Mouse (Mus musculus): Measurements from ENCODE around the gene Gtf3c5. TPM values are rescaled to one million over a fixed set of nuclear protein-coding genes. Genes with fewer than 3 reads are reported as not detected.

Gtf3c5 gene
- polyA plus RNA-seq, 1 experiment, result 29.0 TPM

- no peak for TF ChIP-seq CTCF (IDR thresholded peaks at IDR 0.05; ENCODE audit: low read depth, low read length)
- no peak for TF ChIP-seq POLR2A (IDR thresholded peaks at IDR 0.05; ENCODE audit: insufficient read depth, low read length)
- TF ChIP-seq EP300 (IDR thresholded peaks at IDR 0.05; ENCODE audit: insufficient read depth, low read depth, low read length), result no peak
- Histone ChIP-seq H3K4me1 (ENCODE audit: control insufficient read depth, insufficient read depth, low read length) (peaks cover 7% of the 10 kb centered on the region), H3K4me3 (ENCODE audit: low read depth, low read length) (no peak overlapping the region), H3K9ac (ENCODE audit: low read depth, poor library complexity, severe bottlenecking) (no peak overlapping the region), H3K9me3 (replicated peaks; ENCODE audit: control insufficient read depth, insufficient read depth, low read length, poor library complexity, severe bottlenecking) (no peaks in the 10 kb centered on the region), H3K27me3 (ENCODE audit: control insufficient read depth, insufficient read depth, low read length, poor library complexity, severe bottlenecking) (no peaks in the 10 kb centered on the region), H3K36me3 (ENCODE audit: control insufficient read depth, insufficient read depth, low read length, poor library complexity, severe bottlenecking) (no peaks in the 10 kb centered on the region), H3K27ac (ENCODE audit: insufficient read depth, low read length) (no peak overlapping the region)
Observed at GRCm38 (mm10) chr2:28522166-28522565, 61.4 kb downstream of the Gtf3c5 start.

- Histone ChIP-seq H3K9ac (ENCODE audit: low read depth, poor library complexity, severe bottlenecking) (no peak overlapping the region), H3K36me3 (ENCODE audit: control insufficient read depth, insufficient read depth, low read length, poor library complexity, severe bottlenecking) (no peaks in the 10 kb centered on the region), H3K27me3 (ENCODE audit: control insufficient read depth, insufficient read depth, low read length, poor library complexity, severe bottlenecking) (no peaks in the 10 kb centered on the region), H3K4me3 (ENCODE audit: low read depth, low read length) (no peak overlapping the region), H3K9me3 (replicated peaks; ENCODE audit: control insufficient read depth, insufficient read depth, low read length, poor library complexity, severe bottlenecking) (no peaks in the 10 kb centered on the region), H3K27ac (ENCODE audit: insufficient read depth, low read length) (no peak overlapping the region), H3K4me1 (ENCODE audit: control insufficient read depth, insufficient read depth, low read length) (peaks cover 7% of the 10 kb centered on the region)
- TF ChIP-seq CTCF (IDR thresholded peaks at IDR 0.05; ENCODE audit: low read depth, low read length) (no peak), EP300 (IDR thresholded peaks at IDR 0.05; ENCODE audit: insufficient read depth, low read depth, low read length) (no peak), POLR2A (IDR thresholded peaks at IDR 0.05; ENCODE audit: insufficient read depth, low read length) (no peak)
Observed at GRCm38 (mm10) chr2:28521571-28522151, 61.9 kb downstream of the Gtf3c5 start.

- H3K4me3 ChIP-seq (ENCODE audit: low read depth, low read length), result no peak overlapping the region
- no peak for TF ChIP-seq EP300 (IDR thresholded peaks at IDR 0.05; ENCODE audit: insufficient read depth, low read depth, low read length)
- no peak for TF ChIP-seq CTCF (IDR thresholded peaks at IDR 0.05; ENCODE audit: low read depth, low read length)
- no peak for TF ChIP-seq POLR2A (IDR thresholded peaks at IDR 0.05; ENCODE audit: insufficient read depth, low read length)
- no peak overlapping the region for H3K27ac ChIP-seq (ENCODE audit: insufficient read depth, low read length)
- peaks cover 7% of the 10 kb centered on the region for H3K4me1 ChIP-seq (ENCODE audit: control insufficient read depth, insufficient read depth, low read length)
- H3K9me3 ChIP-seq (replicated peaks; ENCODE audit: control insufficient read depth, insufficient read depth, low read length, poor library complexity, severe bottlenecking), result no peaks in the 10 kb centered on the region
- H3K36me3 ChIP-seq (ENCODE audit: control insufficient read depth, insufficient read depth, low read length, poor library complexity, severe bottlenecking), result no peaks in the 10 kb centered on the region
- no peak overlapping the region for H3K9ac ChIP-seq (ENCODE audit: low read depth, poor library complexity, severe bottlenecking)
- H3K27me3 ChIP-seq (ENCODE audit: control insufficient read depth, insufficient read depth, low read length, poor library complexity, severe bottlenecking), result no peaks in the 10 kb centered on the region
Observed at GRCm38 (mm10) chr2:28520581-28520980, 63.0 kb downstream of the Gtf3c5 start.

- no peak overlapping the region for H3K9ac ChIP-seq (ENCODE audit: low read depth, poor library complexity, severe bottlenecking)
- TF ChIP-seq EP300 (IDR thresholded peaks at IDR 0.05; ENCODE audit: insufficient read depth, low read depth, low read length), result no peak
- no peak for TF ChIP-seq POLR2A (IDR thresholded peaks at IDR 0.05; ENCODE audit: insufficient read depth, low read length)
- no peak for TF ChIP-seq CTCF (IDR thresholded peaks at IDR 0.05; ENCODE audit: low read depth, low read length)
- no peaks in the 10 kb centered on the region for H3K36me3 ChIP-seq (ENCODE audit: control insufficient read depth, insufficient read depth, low read length, poor library complexity, severe bottlenecking)
- no peak overlapping the region for H3K4me3 ChIP-seq (ENCODE audit: low read depth, low read length)
- peaks cover 9% of the 10 kb centered on the region for H3K4me1 ChIP-seq (ENCODE audit: control insufficient read depth, insufficient read depth, low read length)
- no peaks in the 10 kb centered on the region for H3K9me3 ChIP-seq (replicated peaks; ENCODE audit: control insufficient read depth, insufficient read depth, low read length, poor library complexity, severe bottlenecking)
- no peak overlapping the region for H3K27ac ChIP-seq (ENCODE audit: insufficient read depth, low read length)
- H3K27me3 ChIP-seq (ENCODE audit: control insufficient read depth, insufficient read depth, low read length, poor library complexity, severe bottlenecking), result no peaks in the 10 kb centered on the region
Observed at GRCm38 (mm10) chr2:28518231-28518630, 65.3 kb downstream of the Gtf3c5 start.

- TF ChIP-seq POLR2A (IDR thresholded peaks at IDR 0.05; ENCODE audit: insufficient read depth, low read length) (no peak), CTCF (IDR thresholded peaks at IDR 0.05; ENCODE audit: low read depth, low read length) (peak; percentile 97), EP300 (IDR thresholded peaks at IDR 0.05; ENCODE audit: insufficient read depth, low read depth, low read length) (peak; percentile 37; the same call in 1 of the 2 replicates)
- no peak overlapping the region for H3K4me3 ChIP-seq (ENCODE audit: low read depth, low read length)
Observed at GRCm38 (mm10) chr2:28517206-28517909, 66.2 kb downstream of the Gtf3c5 start.

More at GRCm38 (mm10) chr2:28517206-28517909, 66.2 kb downstream of the Gtf3c5 start:
- Histone ChIP-seq H3K36me3 (ENCODE audit: control insufficient read depth, insufficient read depth, low read length, poor library complexity, severe bottlenecking) (no peaks in the 10 kb centered on the region), H3K4me1 (ENCODE audit: control insufficient read depth, insufficient read depth, low read length) (peaks cover 9% of the 10 kb centered on the region), H3K27me3 (ENCODE audit: control insufficient read depth, insufficient read depth, low read length, poor library complexity, severe bottlenecking) (no peaks in the 10 kb centered on the region), H3K9me3 (replicated peaks; ENCODE audit: control insufficient read depth, insufficient read depth, low read length, poor library complexity, severe bottlenecking) (no peaks in the 10 kb centered on the region), H3K9ac (ENCODE audit: low read depth, poor library complexity, severe bottlenecking) (no peak overlapping the region), H3K27ac (ENCODE audit: insufficient read depth, low read length) (no peak overlapping the region)

Other genes starting within 250 kb of the Gtf3c5 start
- gene Ppp1r26, start 137.0 kb downstream of the Gtf3c5 start, polyA plus RNA-seq (2011; ENCODE audit: insufficient read depth, insufficient read length, low read depth, missing spikeins), result 4.0 and 4.1 TPM in 2 replicates
- 34.9 and 41.9 TPM in 2 replicates for gene 1700007K13Rik, start 117.4 kb downstream of the Gtf3c5 start, polyA plus RNA-seq (2011; ENCODE audit: insufficient read depth, insufficient read length, low read depth, missing spikeins)
- gene Mrps2, start 115.7 kb downstream of the Gtf3c5 start, polyA plus RNA-seq (2011; ENCODE audit: insufficient read depth, insufficient read length, low read depth, missing spikeins), result 68.4 and 74.6 TPM in 2 replicates
- 2.1 and 2.8 TPM in 2 replicates for gene Gbgt1, start 86.9 kb downstream of the Gtf3c5 start, polyA plus RNA-seq (2011; ENCODE audit: insufficient read depth, insufficient read length, low read depth, missing spikeins)
- gene Gm10134, start 77.7 kb downstream of the Gtf3c5 start, polyA plus RNA-seq (2011; ENCODE audit: insufficient read depth, insufficient read length, low read depth, missing spikeins), result 2.8 TPM in 1 of 2 replicates, not detected in the other
- gene Ralgds, start 70.6 kb downstream of the Gtf3c5 start, polyA plus RNA-seq (2011; ENCODE audit: insufficient read depth, insufficient read length, low read depth, missing spikeins), result 49.2 and 50.4 TPM in 2 replicates
- gene Cel, start 20.3 kb downstream of the Gtf3c5 start, polyA plus RNA-seq (2011; ENCODE audit: insufficient read depth, insufficient read length, low read depth, missing spikeins), result not detected in 2 replicates
- 0.49 and 0.76 TPM in 2 replicates for gene Gfi1b, start 38.2 kb upstream of the Gtf3c5 start, polyA plus RNA-seq (2011; ENCODE audit: insufficient read depth, insufficient read length, low read depth, missing spikeins)
- gene Tsc1, start 57.5 kb upstream of the Gtf3c5 start, polyA plus RNA-seq (2011; ENCODE audit: insufficient read depth, insufficient read length, low read depth, missing spikeins), result 26.9 and 32.5 TPM in 2 replicates
- gene Spaca9, start 116.0 kb upstream of the Gtf3c5 start, polyA plus RNA-seq (2011; ENCODE audit: insufficient read depth, insufficient read length, low read depth, missing spikeins), result 1.1 TPM in 1 of 2 replicates, not detected in the other
- 1.9 and 3.3 TPM in 2 replicates for gene Ak8, start 116.4 kb upstream of the Gtf3c5 start, polyA plus RNA-seq (2011; ENCODE audit: insufficient read depth, insufficient read length, low read depth, missing spikeins)

Measured in ES-Bruce4 (cell line).